Mouse (Mus musculus) gonadal fat pad, adult 2 months (tissue): ENCODE measurements around the gene Tab1. TPM values are rescaled to one million over a fixed set of nuclear protein-coding genes. Genes with fewer than 3 reads are reported as not detected.
A peak's percentile ranks its signal among the peaks of the same experiment; 100 is the strongest.

Source experiments
- DNase-seq: peaks from one replicate; pipeline ENCODE4 v3.0.0-alpha.2; 2012; ENCODE audit warnings: low read depth
- polyA plus RNA-seq: library from polyadenylated mRNA; depleted of rRNA; stranded (reverse); fragments of >200 nt; gene quantifications from 2 replicates; pipeline ENCODE4 v1.2.3, GENCODE M21; 2012; rRNA removed

The Tab1 gene
- 17.0 and 20.9 TPM in 2 replicates for polyA plus RNA-seq

GRCm38 (mm10) chr15:80132993-80133586 lies at the start of gene Tab1:
TSS of gene Tab1 (plus strand) at chr15:80133127.
- DNase-seq: no peak

- DNase-seq: no peak
These were observed 49.6 kb upstream of the Tab1 start for GRCm38 (mm10) chr15:80083276-80083731.

DNA sequence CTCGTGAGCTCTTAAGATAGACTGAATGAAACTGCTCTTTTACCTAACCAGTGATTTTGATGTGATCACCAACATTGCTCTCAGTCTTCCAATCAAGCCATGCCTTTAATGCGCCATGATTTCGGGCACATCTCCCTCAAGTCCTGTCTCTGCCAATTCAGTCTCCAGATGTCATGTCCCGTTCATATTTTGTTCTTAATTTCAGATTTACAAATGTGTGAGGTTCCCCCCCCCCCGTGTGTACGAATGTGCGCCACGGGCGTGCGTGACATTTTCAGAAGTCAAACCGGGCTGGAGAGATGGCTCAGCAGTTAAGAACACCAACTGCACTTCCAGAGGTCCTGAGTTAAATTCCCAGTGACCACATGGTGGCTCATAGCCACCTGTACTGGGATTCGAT lies 49.2 kb upstream of the Tab1 start:
- no peak for DNase-seq

- DNase-seq: peak; percentile 95
These were observed 45.4 kb upstream of the Tab1 start for GRCm38 (mm10) chr15:80087406-80088012.

- DNase-seq: no peak
These were observed 44.3 kb upstream of the Tab1 start for GRCm38 (mm10) chr15:80088637-80089036.

DNA sequence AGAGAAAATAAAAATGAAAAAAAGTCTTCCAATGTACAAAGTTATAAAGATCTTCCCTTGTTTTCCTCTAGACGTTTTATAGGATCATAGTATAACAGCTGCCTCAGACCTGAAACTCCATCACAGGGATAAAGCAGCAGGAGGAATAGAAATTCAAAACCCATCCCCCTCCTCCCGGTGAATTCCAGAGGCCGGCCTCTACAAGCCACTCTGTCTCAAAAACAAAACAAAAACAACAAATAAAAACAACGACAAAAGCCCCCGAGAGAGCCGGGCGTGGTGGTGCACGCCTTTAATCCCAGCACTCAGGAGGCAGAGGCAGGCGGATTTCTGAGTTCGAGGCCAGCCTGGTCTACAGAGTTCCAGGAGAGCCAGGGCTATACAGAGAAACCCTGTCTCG lies 42.8 kb upstream of the Tab1 start:
- no peak for DNase-seq

GRCm38 (mm10) chr15:80090741-80091120 lies 42.2 kb upstream of the Tab1 start:
- DNase-seq: no peak

DNA sequence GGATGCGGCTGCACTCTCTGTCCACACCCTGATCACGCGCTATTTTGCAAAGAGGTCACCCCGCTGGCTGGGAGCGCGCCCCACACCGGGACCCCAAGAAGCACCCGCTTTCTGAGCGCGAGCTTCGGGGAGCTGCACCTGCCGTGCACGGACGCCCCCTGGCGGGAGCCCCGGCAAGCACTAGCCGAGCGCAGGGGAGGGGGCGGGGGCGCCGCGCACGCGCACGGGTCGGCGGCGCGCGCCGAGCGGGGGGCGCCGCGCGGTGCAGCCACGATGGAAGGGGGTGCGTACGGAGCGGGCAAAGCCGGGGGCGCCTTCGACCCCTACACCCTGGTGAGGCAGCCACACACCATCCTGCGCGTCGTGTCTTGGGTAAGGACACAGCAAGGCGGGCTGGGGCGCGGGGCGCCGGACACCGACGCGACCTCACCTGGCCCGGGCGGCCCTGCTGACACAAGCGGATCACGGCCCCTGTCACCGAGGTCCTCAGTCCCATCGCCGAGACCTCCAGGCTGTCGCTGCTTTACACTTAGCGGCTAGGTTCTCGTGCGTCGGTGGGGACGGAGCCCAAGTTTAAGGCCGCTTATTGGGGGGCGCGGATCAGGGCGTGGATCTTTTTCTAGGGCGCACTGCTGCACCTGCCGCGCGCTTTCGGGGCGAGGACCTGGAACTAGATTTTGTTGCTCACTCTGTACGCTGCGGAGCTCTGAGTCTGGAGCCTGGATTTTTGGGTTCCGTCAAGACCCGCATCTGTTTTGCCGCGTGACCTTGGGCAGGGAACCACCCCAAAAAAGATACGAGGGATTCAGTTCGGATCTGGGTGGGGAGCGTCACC lies 41.6 kb upstream of the Tab1 start, which contains the start of the genes Syngr1 and Rpl3:
TSS of gene Syngr1 (plus strand) at position 214 of the 835 bp plus-strand sequence.
TSS of gene Rpl3 (minus strand) at position 748 of the 835 bp plus-strand sequence.
- DNase-seq: no peak

GRCm38 (mm10) chr15:80092041-80092441 lies 40.9 kb upstream of the Tab1 start:
- DNase-seq: no peak

DNA sequence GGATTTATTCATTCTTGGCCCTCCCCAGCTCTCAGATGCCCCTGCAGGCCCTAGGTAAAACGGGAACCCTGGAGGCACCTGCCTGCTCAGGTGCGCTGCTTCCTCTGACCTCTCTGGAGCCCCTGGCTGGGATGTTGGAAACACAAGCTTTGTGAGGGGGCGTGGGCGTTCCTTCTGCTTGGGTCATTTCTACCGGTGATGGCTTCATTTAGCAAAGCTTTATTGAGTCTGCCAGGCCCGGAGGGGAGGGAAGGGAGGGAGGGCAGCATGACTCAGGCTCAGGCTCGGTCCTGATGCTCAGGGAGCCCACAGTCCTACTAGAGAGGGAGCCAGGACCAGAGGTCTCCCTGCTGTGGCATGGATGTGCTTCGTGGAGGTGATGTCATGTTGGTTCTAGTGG lies 40.3 kb upstream of the Tab1 start:
- no peak for DNase-seq

DNA sequence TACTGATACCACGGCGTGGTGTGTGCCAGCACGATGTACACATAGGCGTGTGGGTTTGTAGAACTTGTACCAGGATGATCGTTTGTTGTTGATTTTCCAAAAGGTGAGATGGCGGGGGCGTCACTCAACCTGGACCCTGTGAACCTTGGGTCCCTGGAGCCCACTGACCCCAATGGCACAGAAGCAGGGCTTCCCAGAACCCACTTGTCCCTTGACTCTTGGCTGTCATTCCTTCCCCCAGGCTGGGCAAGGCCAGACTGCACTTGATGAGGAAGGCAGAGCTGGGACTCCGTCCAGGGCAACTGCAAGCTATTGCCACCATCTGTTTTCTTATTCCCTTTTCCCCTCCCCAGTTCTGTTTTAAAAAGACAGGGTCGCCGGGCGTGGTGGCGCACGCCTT lies 38.7 kb upstream of the Tab1 start:
- DNase-seq: no peak

DNA sequence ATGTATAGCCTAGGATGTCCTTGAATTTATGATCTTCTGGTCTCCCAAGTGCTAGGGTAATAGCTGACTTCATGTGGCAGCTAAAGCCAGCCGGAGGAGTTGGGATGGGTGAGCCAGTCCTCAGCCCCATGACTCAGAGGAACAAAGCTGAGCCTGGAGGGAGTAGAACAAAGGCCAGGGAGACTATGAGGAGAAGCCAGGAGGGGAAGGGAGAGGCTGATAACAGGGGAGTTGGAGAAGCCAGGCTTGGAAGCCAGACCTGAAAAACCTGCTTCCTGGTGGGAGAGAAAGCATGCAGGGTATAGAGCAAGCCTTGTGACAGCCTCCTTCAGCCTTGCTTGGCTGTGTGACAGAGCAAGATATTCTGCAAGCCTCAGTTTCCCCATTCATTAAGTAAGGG lies 37.3 kb upstream of the Tab1 start:
- DNase-seq: no peak

DNA sequence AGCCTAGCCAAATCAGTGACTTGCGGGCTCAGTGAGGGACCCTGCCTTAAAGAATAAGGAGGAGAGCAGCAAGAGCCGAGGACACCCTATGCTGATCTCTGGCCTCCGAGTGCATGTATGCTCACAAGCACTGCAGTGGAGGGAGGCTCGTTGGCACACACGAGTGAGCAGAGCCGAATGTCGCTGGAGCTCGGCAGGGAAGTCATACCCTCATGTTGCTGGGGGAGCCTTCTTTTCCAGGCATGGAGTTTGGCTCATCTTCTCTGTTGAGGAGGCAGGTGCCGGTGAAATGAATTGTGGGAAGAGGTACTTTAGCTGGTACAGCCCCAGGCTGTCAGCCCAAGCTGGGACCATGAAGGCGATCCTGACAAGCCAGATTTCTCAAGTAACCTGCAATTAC lies 36.5 kb upstream of the Tab1 start:
- DNase-seq: no peak

GRCm38 (mm10) chr15:80096946-80097881 lies 35.7 kb upstream of the Tab1 start:
- DNase-seq: no peak

GRCm38 (mm10) chr15:80097999-80098461 lies 34.9 kb upstream of the Tab1 start:
- no peak for DNase-seq

GRCm38 (mm10) chr15:80098809-80099208 lies 34.1 kb upstream of the Tab1 start:
- DNase-seq: no peak

GRCm38 (mm10) chr15:80099477-80099876 lies 33.5 kb upstream of the Tab1 start:
- DNase-seq: no peak

DNA sequence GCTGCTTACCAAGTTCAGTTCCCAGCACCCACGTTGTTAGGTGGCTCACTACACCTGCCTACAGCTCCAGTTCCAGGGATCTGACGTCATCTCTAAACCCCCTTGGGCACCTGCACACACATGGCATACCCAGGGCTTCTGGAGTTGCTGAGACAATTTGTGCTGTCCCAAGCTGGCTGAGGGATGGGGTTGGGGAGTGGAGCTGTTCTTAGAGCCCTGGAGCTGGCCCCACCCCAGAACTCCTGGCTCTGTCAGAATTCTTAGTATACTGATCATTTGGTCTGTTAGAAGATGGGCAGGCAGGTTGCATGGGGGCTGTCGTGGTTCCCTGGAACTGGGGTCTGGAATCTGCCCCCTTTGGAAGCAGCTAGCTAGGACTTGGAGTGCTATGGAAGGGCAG lies 32.7 kb upstream of the Tab1 start:
- DNase-seq: no peak

- no peak for DNase-seq
These were observed 32.1 kb upstream of the Tab1 start for GRCm38 (mm10) chr15:80100871-80101270.

GRCm38 (mm10) chr15:80101503-80101902 lies 31.4 kb upstream of the Tab1 start:
- no peak for DNase-seq

DNA sequence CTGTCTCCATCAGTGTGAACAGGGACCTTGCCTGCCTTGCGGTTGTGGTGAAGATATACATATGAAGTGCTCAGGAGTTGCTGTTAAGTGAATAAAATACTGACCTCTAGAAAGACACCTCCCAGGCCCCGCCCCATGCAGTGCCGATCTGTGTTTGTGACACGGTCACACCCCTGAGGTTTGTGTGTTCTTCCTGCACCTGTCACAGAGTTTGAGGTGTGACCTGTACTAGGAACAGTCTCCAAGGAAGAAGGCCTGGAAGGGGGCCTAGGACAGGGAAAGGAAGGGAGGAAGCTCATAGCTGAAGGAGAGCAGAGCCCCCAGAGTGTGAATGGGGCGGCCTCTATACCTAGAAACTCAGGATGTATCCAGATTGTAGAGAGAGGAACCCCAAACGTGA lies 30.4 kb upstream of the Tab1 start:
- no peak for DNase-seq
